Mouse (Mus musculus): ENCODE results near the gene Gm8082.
"Not testable (repeated sequence)": the region's sequence is repeated elsewhere in the genome, so short reads cannot be mapped to it uniquely, and the experiment has no call there.

Gm8082 gene

GRCm38 (mm10) chr14:42993524-42993923 is at the start of gene Gm8082:
TSS of gene Gm8082 (minus strand) at chr14:42993624.
- DNase-seq: not testable (repeated sequence)

- not testable (repeated sequence) for DNase-seq
Observed at GRCm38 (mm10) chr14:43015528-43015927, 22.1 kb upstream of the Gm8082 start, which contains the start of gene Gm10376. TSS of gene Gm10376 (minus strand) at chr14:43015628.

All from kidney, adult 18-20 months (tissue).